Mouse (Mus musculus) embryo, embryonic 9.5 days (tissue): ENCODE data around the gene Lypd6b.

Experiments used
- DNase-seq: peaks from one replicate; pipeline ENCODE4 v3.0.0-alpha.2; 2017; ENCODE audit errors: extremely low spot score

The Lypd6b gene

GRCm38 (mm10) chr2:49818126-49818525 lies 30.6 kb downstream of the Lypd6b start:
- no peak for DNase-seq

GRCm38 (mm10) chr2:49822312-49822711 lies 34.8 kb downstream of the Lypd6b start:
- DNase-seq, result no peak

GRCm38 (mm10) chr2:49825588-49825987 lies 38.1 kb downstream of the Lypd6b start:
- no peak for DNase-seq

- no peak for DNase-seq
Observed at GRCm38 (mm10) chr2:49827756-49828155, 40.3 kb downstream of the Lypd6b start.

- no peak for DNase-seq
Observed at GRCm38 (mm10) chr2:49830369-49830768, 42.9 kb downstream of the Lypd6b start.

- no peak for DNase-seq
Observed at GRCm38 (mm10) chr2:49832277-49832803, 44.9 kb downstream of the Lypd6b start.

GRCm38 (mm10) chr2:49837454-49838059 lies 50.1 kb downstream of the Lypd6b start:
- no peak for DNase-seq

GRCm38 (mm10) chr2:49838611-49839010 lies 51.1 kb downstream of the Lypd6b start:
- DNase-seq, result no peak

GRCm38 (mm10) chr2:49840573-49840972 lies 53.1 kb downstream of the Lypd6b start:
- DNase-seq, result no peak

GRCm38 (mm10) chr2:49841089-49841488 lies 53.6 kb downstream of the Lypd6b start:
- DNase-seq, result no peak

GRCm38 (mm10) chr2:49845104-49845503 lies 57.6 kb downstream of the Lypd6b start:
- DNase-seq, result no peak

GRCm38 (mm10) chr2:49846097-49846496 lies 58.6 kb downstream of the Lypd6b start:
- no peak for DNase-seq

- DNase-seq, result no peak
Observed at GRCm38 (mm10) chr2:49846880-49847279, 59.4 kb downstream of the Lypd6b start.

GRCm38 (mm10) chr2:49847831-49848230 lies 60.3 kb downstream of the Lypd6b start:
- no peak for DNase-seq

GRCm38 (mm10) chr2:49849771-49850170 lies 62.3 kb downstream of the Lypd6b start:
- DNase-seq, result no peak

- no peak for DNase-seq
Observed at GRCm38 (mm10) chr2:49851977-49852376, 64.5 kb downstream of the Lypd6b start.

GRCm38 (mm10) chr2:49856161-49856564 lies 68.7 kb downstream of the Lypd6b start:
- no peak for DNase-seq

GRCm38 (mm10) chr2:49856584-49856983 lies 69.1 kb downstream of the Lypd6b start:
- no peak for DNase-seq

GRCm38 (mm10) chr2:49860219-49860962 lies 72.9 kb downstream of the Lypd6b start:
- DNase-seq, result no peak

GRCm38 (mm10) chr2:49860969-49861592 lies 73.6 kb downstream of the Lypd6b start:
- DNase-seq, result no peak

GRCm38 (mm10) chr2:49861658-49862057 lies 74.2 kb downstream of the Lypd6b start:
- DNase-seq, result no peak

- DNase-seq, result no peak
Observed at GRCm38 (mm10) chr2:49868116-49868858, 80.8 kb downstream of the Lypd6b start.
